Mouse (Mus musculus) T-helper 1 cell (primary cell): ENCODE results near the gene Cep135.

ENCODE experiments used
- in situ Hi-C: fragments of 300-600 bp; cut with MboI, MseI; formaldehyde crosslinking; loops from one replicate; pipeline ENCODE4 v1.15.1; 2025; ENCODE audit warnings: high pct_unique_total_duplicates

Gene Cep135

GRCm38 (mm10) chr5:76683455-76683854 lies 95.0 kb downstream of the Cep135 start:
- in situ Hi-C loops, result no loop called here

- in situ Hi-C loops, result no loop called here
Measured at GRCm38 (mm10) chr5:76684658-76685605, 96.4 kb downstream of the Cep135 start.

GRCm38 (mm10) chr5:76687961-76688600 lies 99.6 kb downstream of the Cep135 start:
- in situ Hi-C loops, result no loop called here

DNA sequence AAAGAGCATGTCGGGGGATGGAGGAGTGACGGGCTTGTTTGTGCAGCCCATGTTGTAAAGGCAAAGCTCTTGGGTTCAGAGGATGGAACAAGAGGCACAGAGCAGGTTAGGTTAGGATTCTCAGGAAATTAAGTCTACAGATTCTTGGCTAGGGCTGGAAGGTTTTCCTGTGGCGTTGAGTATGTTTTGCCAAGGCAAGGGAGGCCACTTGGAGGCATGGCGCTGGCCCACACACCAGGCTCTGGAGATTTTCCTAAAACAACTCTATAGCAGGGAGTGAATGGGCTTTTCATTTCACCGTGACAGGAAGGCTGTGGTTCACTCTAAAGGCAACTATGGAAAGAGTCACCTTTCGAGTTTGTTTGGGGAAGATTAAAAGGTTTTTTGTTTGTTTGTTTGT lies 100.1 kb downstream of the Cep135 start:
- in situ Hi-C loops, result no loop called here

- in situ Hi-C loops, result no loop called here
Measured at GRCm38 (mm10) chr5:76690177-76690593, 101.7 kb downstream of the Cep135 start.

DNA sequence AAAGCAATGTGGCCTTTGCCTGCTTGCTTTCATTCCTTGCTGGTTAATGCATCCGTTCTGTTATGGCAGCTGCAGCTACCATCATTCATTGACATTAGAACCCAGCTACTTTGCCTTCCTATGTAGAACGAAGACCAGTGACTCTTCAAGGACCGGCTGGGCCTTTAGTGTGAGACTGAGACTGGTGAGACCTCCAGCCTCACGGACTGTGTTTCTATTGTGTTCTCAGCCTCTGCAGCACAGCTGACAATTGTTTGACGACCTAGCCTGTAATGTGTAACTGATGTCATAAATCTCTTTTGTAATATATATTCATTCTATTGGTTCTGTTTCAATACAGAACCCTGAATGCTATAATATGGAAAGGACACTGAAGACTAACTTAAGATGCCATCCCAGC lies 102.8 kb downstream of the Cep135 start:
- in situ Hi-C loops, result no loop called here

GRCm38 (mm10) chr5:76691706-76692424 lies 103.4 kb downstream of the Cep135 start:
- in situ Hi-C loops, result no loop called here
